Mouse (Mus musculus): Measurements from ENCODE around the gene Spry2. TPM values are rescaled to one million over a fixed set of nuclear protein-coding genes. Genes with fewer than 3 reads are reported as not detected.

Gene Spry2
- polyA plus RNA-seq (2015; fragmentation: Nextera tagmentation; extraction: Ambion mirVana) = 97.7 and 98.7 TPM in 2 replicates

DNA sequence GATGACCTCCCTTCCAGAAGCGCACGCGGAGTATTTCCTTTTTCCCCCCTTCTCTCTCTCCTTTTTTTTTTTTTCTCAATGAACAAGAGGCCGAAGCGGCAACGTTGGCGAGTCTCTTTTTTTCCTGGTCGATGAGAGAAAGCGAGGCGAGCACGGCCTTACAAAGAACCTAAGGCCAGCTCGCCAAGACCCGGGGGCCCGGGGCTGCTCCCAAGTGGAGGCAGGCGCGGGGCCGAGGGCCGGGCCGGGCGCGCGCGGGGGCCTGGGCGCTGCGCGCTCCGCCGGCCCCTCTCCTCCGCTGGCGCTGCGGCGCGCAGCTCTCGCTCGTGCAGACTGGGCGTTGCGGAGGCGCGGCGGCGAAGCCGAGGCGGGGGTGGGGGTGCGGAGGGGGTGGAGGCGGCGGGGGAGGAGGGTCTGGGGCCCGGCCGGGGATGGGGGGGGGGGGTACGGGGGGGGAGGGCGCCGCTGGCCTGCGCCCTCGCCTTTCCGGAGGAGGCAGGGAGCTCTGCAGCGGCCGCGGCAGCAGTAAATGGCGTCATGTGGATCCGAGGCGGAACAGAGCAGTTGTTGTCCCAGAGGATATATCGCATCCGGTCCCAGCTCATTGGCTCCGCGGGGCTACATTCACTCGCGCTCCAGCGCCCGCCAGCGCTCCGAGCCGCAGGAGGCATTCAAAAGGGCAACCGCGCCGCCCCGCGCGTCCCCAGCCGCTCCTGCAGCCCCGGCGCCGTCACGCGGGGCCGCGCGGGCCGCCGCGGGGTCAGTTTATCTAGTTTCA, at the start of gene Spry2:
Gene Spry2 (minus strand): TSS at position 29 of the 778 bp plus-strand sequence.
- Histone ChIP-seq H3K4me1 (peaks cover 20% of the 10 kb centered on the region), H3K36me3 (peaks cover 11% of the 10 kb centered on the region), H3K9ac (peak within 1 kb of the TSS; percentile 100), H3K27ac (peak within 1 kb of the TSS; percentile 99), H3K9me3 (no peaks in the 10 kb centered on the region), H3K4me3 (peak within 1 kb of the TSS; percentile 96), H3K27me3 (no peaks in the 10 kb centered on the region), H3K4me2 (replicated peaks) (peak within 1 kb of the TSS; percentile 89)
- peak; percentile 94 for ATAC-seq (ENCODE audit: low FRiP score, low read depth)
- WGBS = 0% methylated on average over 67 of the region's 89 CpGs

DNA sequence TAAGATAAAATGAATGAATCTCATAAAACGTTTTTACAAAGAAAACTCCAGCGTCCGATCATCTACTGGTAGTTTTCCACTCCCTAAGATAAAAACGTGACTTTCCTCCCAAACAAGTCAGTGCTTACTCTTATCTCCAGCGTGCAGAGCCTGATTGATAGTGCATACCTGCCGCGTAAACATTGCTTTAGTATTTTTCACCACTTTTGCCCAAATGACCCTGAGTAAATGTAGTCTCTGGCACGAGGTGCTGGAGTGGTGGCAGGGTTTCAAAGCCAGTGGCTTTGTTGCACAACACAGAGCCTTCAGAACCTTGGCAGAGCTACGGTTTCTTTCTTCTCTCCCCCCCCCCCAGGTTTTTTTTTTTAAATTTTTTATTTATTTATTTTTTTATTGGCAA, 44.7 kb upstream of the Spry2 start:
- WGBS = 77% methylated on average over 9 of the region's 9 CpGs
- 0 out of 2 replicates have a peak, but pooled peaks cover 2% of the 10 kb centered on the region for H3K4me1 ChIP-seq
- no peak for ATAC-seq (ENCODE audit: low FRiP score, low read depth)
- no peaks in the 10 kb centered on the region for H3K27me3 ChIP-seq
- no peaks in the 10 kb centered on the region for H3K36me3 ChIP-seq
- no peak overlapping the region for H3K4me3 ChIP-seq
- no peaks in the 10 kb centered on the region for H3K9me3 ChIP-seq
- no peak overlapping the region for H3K4me2 ChIP-seq (replicated peaks)
- no peak overlapping the region for H3K9ac ChIP-seq
- H3K27ac ChIP-seq = no peak overlapping the region

DNA sequence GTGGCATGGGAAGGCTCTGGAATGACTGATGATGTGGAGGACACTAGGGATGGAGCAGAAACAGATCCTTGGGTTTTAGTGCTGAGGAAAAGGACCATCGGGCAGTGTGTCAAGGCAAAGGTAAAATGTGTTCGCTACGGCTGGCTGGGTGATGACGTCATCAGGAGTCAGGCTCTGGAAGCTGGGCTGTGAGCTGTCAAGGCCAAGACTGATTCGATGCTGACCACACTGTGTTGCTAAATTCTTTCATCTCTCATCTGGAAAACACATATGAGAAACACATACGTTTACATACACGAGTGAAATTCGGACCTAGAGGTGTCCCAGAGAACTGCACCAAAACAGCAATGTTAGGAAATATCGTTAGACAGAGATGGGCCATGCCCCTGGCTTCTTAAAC, 30.1 kb upstream of the Spry2 start:
- Histone ChIP-seq H3K27ac (no peak overlapping the region), H3K36me3 (no peaks in the 10 kb centered on the region), H3K4me3 (no peak overlapping the region), H3K9ac (no peak overlapping the region), H3K4me1 (0 out of 2 replicates have a peak, but pooled peaks cover 8% of the 10 kb centered on the region), H3K27me3 (no peaks in the 10 kb centered on the region), H3K9me3 (no peaks in the 10 kb centered on the region), H3K4me2 (replicated peaks) (no peak overlapping the region)
- 79% methylated on average over 9 of the region's 9 CpGs for WGBS
- ATAC-seq (ENCODE audit: low FRiP score, low read depth) = no peak

DNA sequence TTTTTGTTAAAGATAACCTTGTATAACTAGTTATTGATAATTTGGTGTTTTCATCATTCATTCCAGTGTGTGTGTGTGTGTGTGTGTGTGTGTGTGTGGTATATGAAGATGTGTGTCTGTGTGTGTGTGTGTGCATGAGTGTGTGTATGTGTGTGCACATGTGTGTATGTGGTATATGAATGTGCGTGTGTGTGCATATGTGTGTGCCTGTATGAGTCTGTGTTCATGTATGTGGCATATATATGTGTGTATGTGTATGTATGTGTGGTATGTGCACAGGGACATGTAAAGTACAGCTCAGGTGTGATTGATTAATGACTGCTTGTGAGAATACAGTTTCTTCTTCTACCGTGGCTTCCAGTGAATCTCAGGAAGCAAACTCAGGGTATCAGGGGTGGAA, 28.7 kb upstream of the Spry2 start:
- ATAC-seq (ENCODE audit: low FRiP score, low read depth) = no peak
- 82% methylated on average over 2 of the region's 2 CpGs for WGBS
- no peaks in the 10 kb centered on the region for H3K27me3 ChIP-seq
- H3K4me2 ChIP-seq (replicated peaks) = no peak overlapping the region
- H3K9ac ChIP-seq = no peak overlapping the region
- no peak overlapping the region for H3K4me3 ChIP-seq
- no peaks in the 10 kb centered on the region for H3K36me3 ChIP-seq
- peaks cover 15% of the 10 kb centered on the region for H3K4me1 ChIP-seq
- no peaks in the 10 kb centered on the region for H3K9me3 ChIP-seq
- no peak overlapping the region for H3K27ac ChIP-seq

DNA sequence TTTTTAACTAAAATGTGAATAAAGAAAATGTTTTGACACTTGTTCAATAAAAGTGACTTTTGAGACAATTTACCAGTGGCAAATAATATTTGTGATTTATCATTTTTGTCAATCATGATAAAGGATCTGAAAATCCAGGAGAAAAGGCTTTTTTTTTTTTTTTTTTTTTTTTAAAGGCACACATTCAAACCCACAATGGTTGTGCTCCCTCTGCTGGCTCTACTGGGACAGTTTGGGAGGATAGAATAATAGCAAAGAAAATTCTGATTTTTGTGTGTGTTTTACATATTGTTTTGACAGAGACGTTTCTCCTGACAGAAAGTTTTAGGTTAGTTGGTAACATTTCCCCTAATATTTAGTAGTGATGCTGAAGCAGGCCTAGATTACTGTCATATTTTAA, 28.1 kb upstream of the Spry2 start:
- Histone ChIP-seq H3K4me2 (replicated peaks) (no peak overlapping the region), H3K9me3 (no peaks in the 10 kb centered on the region), H3K9ac (no peak overlapping the region), H3K4me3 (no peak overlapping the region), H3K4me1 (peaks cover 18% of the 10 kb centered on the region), H3K36me3 (no peaks in the 10 kb centered on the region), H3K27me3 (no peaks in the 10 kb centered on the region), H3K27ac (no peak overlapping the region)
- WGBS = 40% methylated on average over 1 of the region's 1 CpGs
- no peak for ATAC-seq (ENCODE audit: low FRiP score, low read depth)

DNA sequence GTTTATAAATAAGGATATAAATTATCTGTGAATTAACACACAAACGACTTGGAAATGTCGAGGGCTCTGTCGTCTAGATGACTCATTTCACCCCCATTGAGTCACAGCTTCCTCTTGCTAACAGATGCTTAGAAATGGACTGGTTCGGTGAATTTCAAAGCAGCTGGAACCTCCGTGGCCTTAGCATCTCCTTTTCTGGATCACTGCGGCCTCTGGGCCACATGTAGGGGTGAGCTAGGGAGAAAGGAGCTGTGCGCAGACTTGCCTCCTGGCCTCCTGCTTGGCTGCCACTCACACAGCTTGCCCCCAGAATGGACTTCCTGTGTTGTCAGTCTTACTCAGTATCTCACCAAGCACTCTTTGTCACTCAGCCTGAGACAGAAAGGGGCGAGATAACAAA, 26.3 kb upstream of the Spry2 start:
- H3K4me1 ChIP-seq = peaks cover 18% of the 10 kb centered on the region
- no peaks in the 10 kb centered on the region for H3K36me3 ChIP-seq
- no peak overlapping the region for H3K4me2 ChIP-seq (replicated peaks)
- H3K4me3 ChIP-seq = no peak overlapping the region
- no peak for ATAC-seq (ENCODE audit: low FRiP score, low read depth)
- no peaks in the 10 kb centered on the region for H3K27me3 ChIP-seq
- H3K9ac ChIP-seq = no peak overlapping the region
- no peaks in the 10 kb centered on the region for H3K9me3 ChIP-seq
- WGBS = 22% methylated on average over 8 of the region's 8 CpGs
- no peak overlapping the region for H3K27ac ChIP-seq

DNA sequence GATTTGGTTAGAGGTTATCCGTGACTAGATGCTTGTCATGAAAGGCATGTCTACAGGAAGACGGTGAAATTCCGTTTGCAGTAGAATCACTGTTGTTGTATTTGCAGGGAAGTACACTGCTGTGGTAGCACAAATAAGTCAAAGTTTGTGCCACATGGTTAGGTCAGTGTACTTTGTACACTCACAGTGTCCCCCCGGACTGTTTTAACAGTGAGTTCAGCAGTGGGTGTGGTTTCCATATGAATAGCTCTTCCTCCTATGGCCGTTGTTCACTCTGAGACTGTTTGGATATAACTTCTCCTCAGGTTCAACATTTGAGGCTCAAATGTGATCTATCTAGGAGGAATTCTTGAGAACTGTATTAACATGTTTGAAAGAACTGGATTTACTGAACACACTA, 25.8 kb upstream of the Spry2 start:
- Histone ChIP-seq H3K4me2 (replicated peaks) (no peak overlapping the region), H3K27me3 (no peaks in the 10 kb centered on the region), H3K4me3 (no peak overlapping the region), H3K4me1 (peaks cover 18% of the 10 kb centered on the region), H3K36me3 (no peaks in the 10 kb centered on the region), H3K9ac (no peak overlapping the region), H3K9me3 (no peaks in the 10 kb centered on the region), H3K27ac (no peak overlapping the region)
- 52% methylated on average over 5 of the region's 5 CpGs for WGBS
- no peak for ATAC-seq (ENCODE audit: low FRiP score, low read depth)

DNA sequence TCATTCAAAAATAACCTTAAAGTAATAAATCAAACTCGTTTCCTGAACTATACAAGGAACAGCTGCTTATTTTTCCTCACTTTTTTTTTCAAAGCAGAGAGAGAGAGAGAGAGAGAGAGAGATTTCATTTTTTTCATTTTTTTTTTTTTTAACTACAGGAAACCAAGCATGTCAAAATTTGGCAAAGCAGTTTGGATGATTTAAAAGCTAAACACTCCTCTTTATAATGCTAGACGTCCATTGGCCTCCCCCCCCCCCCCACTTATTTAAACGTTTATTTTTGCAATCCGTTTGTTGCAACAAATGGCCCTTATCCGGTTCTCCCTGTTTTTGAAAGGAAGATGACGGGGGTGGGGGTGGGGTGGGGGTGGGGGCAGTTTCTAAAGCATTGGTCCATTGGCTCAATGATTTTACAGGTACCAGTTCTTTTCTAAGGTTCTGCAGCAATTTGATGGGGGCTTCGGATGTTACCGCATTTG, 24.6 kb upstream of the Spry2 start:
- WGBS = 2% methylated on average over 8 of the region's 8 CpGs
- Histone ChIP-seq H3K27me3 (no peaks in the 10 kb centered on the region), H3K36me3 (no peaks in the 10 kb centered on the region), H3K9ac (peak overlapping the region; percentile 40; the same call in 1 of the 2 replicates), H3K4me3 (peak overlapping the region; percentile 20), H3K9me3 (no peaks in the 10 kb centered on the region), H3K4me2 (replicated peaks) (peak overlapping the region; percentile 56), H3K4me1 (peaks cover 18% of the 10 kb centered on the region), H3K27ac (peak overlapping the region; percentile 33; the same call in 1 of the 2 replicates)
- peak; percentile 76; the same call in 1 of the 2 replicates for ATAC-seq (ENCODE audit: low FRiP score, low read depth)

DNA sequence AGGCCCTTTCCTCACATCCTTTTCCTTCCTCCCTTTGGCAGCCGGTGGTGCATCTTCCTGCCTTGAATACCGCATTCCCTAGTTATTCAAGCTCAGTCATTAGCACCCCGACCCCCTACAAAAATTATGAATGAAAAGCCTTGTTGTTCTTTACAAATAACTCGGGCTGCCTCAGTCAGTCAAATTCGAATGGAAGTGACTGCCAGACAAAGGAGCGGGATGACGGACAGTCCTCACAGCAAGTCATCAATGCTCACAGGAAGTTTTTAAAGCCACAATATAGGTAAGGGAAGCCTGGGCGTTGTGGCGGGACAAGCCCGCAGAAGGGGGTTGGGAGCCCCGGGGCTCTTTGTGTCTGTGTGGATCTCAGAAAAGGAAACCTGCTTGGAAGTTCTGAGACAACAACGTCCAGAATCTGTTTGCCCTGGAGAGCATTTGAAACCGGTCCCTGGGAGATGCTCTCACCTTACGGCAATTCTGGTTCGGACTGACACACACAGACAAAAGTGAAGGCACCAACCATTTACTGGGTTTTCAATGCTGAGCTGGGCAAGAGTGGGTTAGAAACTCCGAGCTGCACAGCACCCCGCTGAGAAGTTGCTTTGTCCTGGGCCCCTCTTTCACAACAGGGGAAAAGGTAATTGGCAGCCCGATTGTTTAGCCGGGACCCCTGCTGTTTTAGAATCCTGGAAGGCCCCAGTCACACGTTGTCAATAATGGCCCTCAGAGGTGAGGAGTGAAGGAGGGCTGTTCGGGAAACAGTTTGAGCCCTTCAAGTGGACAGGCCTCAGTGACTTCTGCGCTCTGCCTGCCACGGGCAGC, 24.0 kb upstream of the Spry2 start:
- peak overlapping the region; percentile 33; the same call in 1 of the 2 replicates for H3K27ac ChIP-seq
- no peaks in the 10 kb centered on the region for H3K36me3 ChIP-seq
- peak overlapping the region; percentile 20 for H3K4me3 ChIP-seq
- H3K4me1 ChIP-seq = peaks cover 18% of the 10 kb centered on the region
- no peaks in the 10 kb centered on the region for H3K27me3 ChIP-seq
- 4% methylated on average over 23 of the region's 23 CpGs for WGBS
- peak overlapping the region; percentile 56 for H3K4me2 ChIP-seq (replicated peaks)
- ATAC-seq (ENCODE audit: low FRiP score, low read depth) = peak; percentile 20; the same call in 1 of the 2 replicates
- peak overlapping the region; percentile 40 for H3K9ac ChIP-seq
- no peaks in the 10 kb centered on the region for H3K9me3 ChIP-seq

DNA sequence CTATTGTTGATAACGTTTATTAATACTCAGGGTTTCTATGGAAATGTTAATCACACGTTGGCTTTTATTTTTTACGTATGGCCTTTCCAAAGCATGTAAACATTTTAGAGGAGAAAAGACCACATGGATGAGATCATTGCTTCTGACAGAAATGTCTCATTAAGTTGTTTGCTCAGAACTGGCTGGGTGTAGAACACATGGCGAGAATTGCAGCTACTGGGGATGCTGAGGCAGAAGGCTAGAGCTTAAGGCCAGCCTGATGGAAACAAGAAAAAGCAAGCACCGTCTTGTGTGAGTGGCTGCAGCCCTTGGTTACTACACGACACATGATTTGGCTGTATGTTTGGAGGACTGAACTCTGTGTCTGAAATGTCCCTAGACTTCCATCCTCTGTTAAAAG, 10.6 kb upstream of the Spry2 start:
- no peak overlapping the region for H3K27ac ChIP-seq
- no peak overlapping the region for H3K9ac ChIP-seq
- H3K9me3 ChIP-seq = 0 out of 2 replicates have a peak, but pooled peaks cover 3% of the 10 kb centered on the region
- H3K27me3 ChIP-seq = no peaks in the 10 kb centered on the region
- 76% methylated on average over 6 of the region's 6 CpGs for WGBS
- H3K36me3 ChIP-seq = no peaks in the 10 kb centered on the region
- H3K4me1 ChIP-seq = no peaks in the 10 kb centered on the region
- ATAC-seq (ENCODE audit: low FRiP score, low read depth) = no peak
- H3K4me2 ChIP-seq (replicated peaks) = no peak overlapping the region
- no peak overlapping the region for H3K4me3 ChIP-seq

DNA sequence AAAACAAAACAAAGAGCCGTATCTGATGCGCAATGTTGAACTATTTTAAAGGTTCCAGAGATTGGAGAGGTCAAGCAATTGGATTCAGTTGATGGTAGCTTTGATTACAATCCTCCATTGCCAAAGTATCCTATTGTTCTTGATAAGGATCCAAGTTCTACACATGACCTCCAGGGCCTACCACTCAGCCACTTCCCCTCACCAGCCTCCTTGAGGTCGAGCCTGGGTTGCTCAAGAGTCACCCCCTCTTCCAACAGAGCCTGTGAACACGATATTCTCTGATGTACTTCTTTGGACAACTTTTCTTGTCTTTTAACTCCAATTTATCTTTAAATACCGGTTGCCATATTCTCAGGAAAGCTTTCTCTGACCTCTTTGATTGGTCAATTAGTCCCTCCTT, 9.3 kb upstream of the Spry2 start:
- ATAC-seq (ENCODE audit: low FRiP score, low read depth) = no peak
- no peak overlapping the region for H3K9ac ChIP-seq
- H3K4me2 ChIP-seq (replicated peaks) = no peak overlapping the region
- no peaks in the 10 kb centered on the region for H3K27me3 ChIP-seq
- H3K9me3 ChIP-seq = 0 out of 2 replicates have a peak, but pooled peaks cover 3% of the 10 kb centered on the region
- H3K4me1 ChIP-seq = no peaks in the 10 kb centered on the region
- no peak overlapping the region for H3K4me3 ChIP-seq
- no peaks in the 10 kb centered on the region for H3K36me3 ChIP-seq
- WGBS = 92% methylated on average over 5 of the region's 5 CpGs
- no peak overlapping the region for H3K27ac ChIP-seq

DNA sequence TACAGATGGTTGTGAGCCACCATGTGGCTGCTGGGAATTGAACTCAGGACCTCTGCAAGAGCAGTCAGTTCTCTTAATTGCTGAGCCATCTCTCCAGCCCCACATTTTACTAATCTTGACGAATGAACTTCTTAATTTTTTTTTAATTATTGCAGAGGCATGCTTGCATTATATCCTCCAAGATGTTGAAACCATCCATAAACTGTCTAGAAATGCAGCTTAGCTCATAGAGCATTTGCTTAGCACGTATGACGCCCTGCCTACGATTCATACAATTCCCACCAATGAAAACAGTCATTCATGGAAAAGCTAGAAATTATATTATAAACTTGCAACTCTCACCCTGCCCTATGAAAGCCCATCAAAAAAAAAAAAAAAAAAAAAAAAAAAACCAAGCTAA, 8.9 kb upstream of the Spry2 start:
- Histone ChIP-seq H3K27me3 (no peaks in the 10 kb centered on the region), H3K36me3 (no peaks in the 10 kb centered on the region), H3K9ac (no peak overlapping the region), H3K4me1 (no peaks in the 10 kb centered on the region), H3K4me2 (replicated peaks) (no peak overlapping the region), H3K9me3 (0 out of 2 replicates have a peak, but pooled peaks cover 3% of the 10 kb centered on the region), H3K27ac (no peak overlapping the region), H3K4me3 (no peak overlapping the region)
- ATAC-seq (ENCODE audit: low FRiP score, low read depth) = no peak
- 96% methylated on average over 4 of the region's 4 CpGs for WGBS
